Mouse (Mus musculus) retina, postnatal 1 day (tissue): ENCODE data around the gene Rfc2.
A peak's percentile ranks its signal among the peaks of the same experiment; 100 is the strongest.

Experiments used
- DNase-seq: peaks from one replicate; pipeline ENCODE4 v3.0.0-alpha.2; 2012

Rfc2 gene

GRCm38 (mm10) chr5:134567445-134567844, 13.7 kb upstream of the Rfc2 start:
- no peak for DNase-seq

- DNase-seq, result no peak
Measured at GRCm38 (mm10) chr5:134568030-134568429, 13.1 kb upstream of the Rfc2 start.

- no peak for DNase-seq
Measured at GRCm38 (mm10) chr5:134568964-134569491, 12.1 kb upstream of the Rfc2 start.

- DNase-seq, result peak; percentile 91
Measured at GRCm38 (mm10) chr5:134571730-134572507, 9.2 kb upstream of the Rfc2 start.

- peak; percentile 14 for DNase-seq
Measured at GRCm38 (mm10) chr5:134572508-134573214, 8.5 kb upstream of the Rfc2 start.

DNA sequence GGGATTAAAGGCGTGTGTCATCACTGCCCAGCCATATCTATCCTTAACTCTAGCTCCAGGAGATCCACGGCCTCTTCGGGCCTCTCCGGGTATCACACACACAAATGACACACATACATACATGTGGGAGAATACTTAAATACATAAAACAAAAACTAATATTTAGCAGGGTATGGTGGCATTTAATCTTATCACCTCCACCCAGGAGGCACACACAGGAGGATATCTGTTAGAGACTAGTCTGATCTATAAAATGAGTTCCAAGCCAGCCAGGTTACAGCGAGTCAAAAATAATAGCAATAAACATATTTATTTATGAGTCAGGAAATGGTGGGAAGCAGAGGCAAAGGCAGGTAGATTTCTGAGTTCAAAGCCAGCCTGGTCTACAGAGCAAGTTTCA, 5.3 kb upstream of the Rfc2 start:
- no peak for DNase-seq

DNA sequence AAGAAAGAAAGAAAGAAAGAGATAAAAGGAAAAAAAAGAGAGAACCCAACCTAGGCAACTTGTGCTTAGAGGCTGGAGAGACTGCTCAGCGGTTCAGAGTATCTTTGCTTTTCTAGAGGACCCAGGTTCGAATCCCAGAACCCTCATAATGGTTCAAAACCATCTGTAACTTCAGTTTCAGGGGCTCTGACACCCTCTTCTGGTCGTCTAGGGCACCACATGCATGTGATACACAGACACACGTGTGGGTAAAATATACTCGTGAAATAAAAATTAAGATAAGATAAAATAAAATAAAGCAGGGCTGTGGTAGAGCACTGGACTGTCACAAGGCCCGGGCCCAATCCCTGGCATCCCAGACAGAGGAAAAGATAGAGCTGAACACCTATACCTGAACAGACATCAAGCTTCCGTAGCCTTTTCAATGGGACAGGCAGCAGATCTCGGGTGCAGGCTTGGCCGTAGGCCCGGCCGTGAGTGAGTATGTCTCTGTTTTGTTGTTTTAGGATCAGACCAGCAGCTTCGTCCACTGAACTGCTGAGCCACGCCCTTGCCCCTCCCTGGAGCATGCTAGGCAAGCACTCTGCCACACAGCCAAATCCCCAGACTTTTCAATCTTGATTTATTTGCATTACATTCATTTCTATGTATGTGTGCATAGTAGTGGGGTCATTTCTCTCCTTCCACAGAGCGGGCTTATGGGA, 4.5 kb upstream of the Rfc2 start:
- no peak for DNase-seq

- no peak for DNase-seq
Measured at GRCm38 (mm10) chr5:134577534-134577933, 3.6 kb upstream of the Rfc2 start.

DNA sequence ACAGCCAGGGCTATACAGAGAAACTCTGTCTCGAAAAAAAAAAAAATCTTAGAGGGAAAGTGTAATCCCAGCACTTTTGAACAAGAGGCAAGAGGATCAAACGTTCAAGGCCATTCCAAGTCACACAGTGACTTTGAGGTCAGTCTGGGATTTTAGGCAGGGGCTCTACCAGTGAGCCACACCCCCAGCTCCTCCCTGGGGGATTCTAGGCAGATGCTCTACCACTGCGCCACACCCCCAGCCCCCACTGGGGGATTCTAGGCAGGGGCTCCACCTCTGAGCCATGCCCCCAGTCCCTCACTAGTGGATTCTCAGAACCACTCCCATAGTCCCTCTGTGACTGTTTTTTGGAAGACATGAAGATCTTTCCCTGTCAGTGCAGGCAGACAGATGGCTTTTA, 2.0 kb upstream of the Rfc2 start:
- no peak for DNase-seq

GRCm38 (mm10) chr5:134582221-134582907, 1.2 kb downstream of the Rfc2 start:
- DNase-seq, result peak; percentile 98

DNA sequence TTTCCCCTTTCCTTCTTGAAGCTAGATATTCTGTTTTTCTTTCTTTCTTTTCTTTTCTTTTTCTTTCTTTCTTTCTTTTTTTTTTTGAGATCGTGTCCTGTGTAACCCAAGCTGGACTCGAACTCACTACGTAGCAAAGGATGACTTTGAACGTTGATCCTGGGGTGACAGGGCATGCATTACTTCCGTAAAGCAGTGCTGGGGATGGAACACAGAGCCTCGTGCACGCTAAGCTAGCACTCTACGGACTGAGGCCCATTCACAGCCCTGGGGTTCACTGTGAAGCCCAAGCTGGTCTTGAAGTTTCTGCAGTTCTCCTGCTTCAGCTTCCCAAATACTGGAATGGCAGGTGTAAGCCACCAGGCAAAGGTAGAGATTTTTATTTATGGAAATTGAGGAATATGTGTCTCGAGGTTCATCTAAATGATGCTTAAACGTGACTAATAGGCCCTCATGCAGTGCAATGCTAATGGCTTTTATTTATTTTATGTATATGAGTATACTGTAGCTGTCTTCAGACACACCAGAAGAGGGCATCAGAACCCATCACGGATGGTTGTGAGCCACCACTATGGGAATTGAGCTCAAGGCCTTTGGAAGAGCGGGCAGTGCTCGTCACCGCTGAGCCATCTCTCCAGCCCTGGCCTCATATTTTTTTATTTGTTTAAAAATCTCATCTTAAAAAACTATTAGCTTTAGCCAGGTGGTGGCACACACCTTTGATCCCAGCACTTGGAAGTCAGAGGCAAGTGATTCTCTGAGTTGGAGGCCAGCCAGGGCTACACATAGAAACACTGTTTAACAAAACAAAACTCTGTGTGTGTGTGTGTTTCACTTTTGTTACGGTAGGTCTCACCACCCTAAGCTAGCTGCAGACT, 2.1 kb downstream of the Rfc2 start:
- DNase-seq, result no peak

GRCm38 (mm10) chr5:134583884-134584213, 2.7 kb downstream of the Rfc2 start:
- no peak for DNase-seq

- no peak for DNase-seq
Measured at GRCm38 (mm10) chr5:134584798-134585197, 3.6 kb downstream of the Rfc2 start.

DNA sequence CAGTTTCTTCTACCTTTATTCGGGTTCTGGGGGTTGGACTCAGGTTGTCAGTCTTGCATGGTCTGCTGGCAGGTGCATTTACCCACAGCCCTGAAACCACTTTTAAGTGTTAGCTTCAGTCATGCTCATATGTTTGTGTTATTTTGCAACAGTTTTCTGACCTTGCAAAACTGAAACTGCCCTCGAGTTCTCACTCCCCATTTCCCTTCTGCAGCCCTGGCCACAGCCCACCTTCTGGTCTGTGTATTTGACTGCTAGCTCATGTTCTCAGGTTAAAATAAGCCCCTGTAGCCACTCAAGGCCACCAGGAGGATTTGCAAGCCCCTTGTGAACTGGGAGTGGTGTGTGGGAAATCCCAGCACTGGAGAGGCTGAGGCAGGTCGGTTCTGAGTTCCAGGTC, 8.7 kb downstream of the Rfc2 start:
- DNase-seq, result no peak

- DNase-seq, result no peak
Measured at GRCm38 (mm10) chr5:134592026-134592581, 10.9 kb downstream of the Rfc2 start.

- no peak for DNase-seq
Measured at GRCm38 (mm10) chr5:134593093-134593492, 11.9 kb downstream of the Rfc2 start.

GRCm38 (mm10) chr5:134597711-134598110, 16.5 kb downstream of the Rfc2 start:
- no peak for DNase-seq

DNA sequence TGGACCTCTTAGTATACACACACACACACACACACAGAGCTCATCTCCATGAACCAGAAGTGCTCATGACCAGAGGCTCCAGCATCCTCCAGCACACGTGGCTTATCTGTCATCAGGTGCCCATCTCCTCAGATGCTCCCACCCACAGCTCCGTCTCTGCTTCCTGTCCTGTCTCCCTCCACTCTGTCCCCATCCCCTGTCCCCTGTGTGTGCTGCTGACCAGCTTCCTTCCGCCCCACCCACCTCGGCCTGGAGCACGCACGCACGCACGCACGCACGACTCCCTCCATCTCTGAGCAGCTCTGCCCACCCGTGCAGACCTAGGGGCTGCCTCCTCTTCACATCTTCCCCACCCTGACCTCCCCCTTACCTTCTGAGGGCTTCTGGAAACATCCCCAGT, 23.2 kb downstream of the Rfc2 start:
- no peak for DNase-seq

DNA sequence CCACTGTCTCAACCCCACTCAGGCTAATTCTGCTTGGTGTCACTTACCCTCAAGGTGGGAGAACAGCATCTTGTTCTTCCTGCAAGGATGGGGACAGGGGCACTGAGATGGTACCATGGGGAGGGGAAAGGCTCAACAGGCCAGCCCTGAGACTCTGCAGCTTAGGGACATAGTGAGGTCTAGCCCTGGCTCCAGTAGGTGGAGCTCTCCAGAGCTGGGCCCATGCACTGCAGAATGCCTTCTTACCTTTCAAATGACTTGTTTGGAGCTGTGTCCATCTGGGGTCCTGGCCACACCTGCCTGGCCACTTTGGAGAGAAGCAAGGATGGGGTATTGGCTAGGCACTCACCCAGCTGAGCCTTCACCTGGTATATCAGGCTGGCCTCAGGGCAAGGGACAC, 25.1 kb downstream of the Rfc2 start:
- no peak for DNase-seq

DNA sequence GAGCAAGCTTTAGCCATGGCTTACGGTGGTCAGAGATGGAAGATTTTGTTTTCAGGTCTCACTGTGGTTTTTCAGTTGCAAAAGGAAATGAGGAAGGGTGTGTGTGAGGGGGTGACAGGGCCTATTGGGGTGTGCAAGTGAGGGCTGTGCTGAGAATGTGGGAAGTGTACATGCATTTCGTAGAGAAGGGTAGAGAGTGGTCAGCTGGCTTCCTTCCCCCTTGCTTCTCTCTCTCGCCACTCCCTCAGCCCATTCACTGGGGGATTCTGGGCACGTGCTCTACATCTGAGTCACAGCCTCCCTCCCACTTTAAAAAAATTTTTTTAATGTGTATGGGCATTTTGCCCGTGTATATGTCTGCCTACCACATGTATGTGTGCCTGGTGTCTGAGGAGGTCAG, 26.0 kb downstream of the Rfc2 start:
- DNase-seq, result no peak

DNA sequence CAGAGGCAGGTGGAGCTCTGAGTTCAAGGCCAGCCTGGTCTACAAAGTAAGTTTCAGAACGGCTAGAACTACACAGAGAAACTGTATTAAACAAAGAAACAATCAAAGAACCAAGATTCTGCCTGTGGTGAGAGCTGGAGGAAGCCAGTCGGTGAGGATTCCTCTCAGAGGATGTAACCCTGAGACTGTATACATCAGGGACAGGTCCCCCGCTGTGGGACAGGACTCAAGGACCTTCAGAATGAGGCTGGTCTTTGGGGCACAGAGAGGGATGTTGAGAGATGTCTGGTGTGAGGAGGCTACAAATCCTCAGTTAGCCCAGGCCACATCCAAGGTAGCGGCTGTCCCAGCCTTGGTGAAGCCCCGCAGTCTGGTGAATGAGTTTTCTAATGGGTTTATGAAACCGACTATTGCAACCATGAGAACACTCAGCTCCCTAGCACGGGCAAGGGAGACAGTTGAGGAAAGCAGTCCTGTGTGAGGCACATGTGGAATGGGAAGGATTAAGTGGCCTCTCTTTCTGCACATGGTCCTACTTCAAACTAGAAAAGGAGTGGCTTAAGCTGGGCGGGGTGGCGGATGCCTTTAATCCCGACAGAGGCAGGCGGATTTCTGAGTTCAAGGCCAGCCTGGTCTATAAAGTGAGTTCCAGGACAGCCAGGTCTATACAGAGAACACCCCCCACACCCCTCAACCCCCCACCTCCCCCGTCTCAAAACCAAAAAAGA, 28.9 kb downstream of the Rfc2 start:
- DNase-seq, result no peak
